Mouse (Mus musculus) CH12.LX (cell line): Measurements from ENCODE around the gene Insm1. TPM values are rescaled to one million over a fixed set of nuclear protein-coding genes. Genes with fewer than 3 reads are reported as not detected.

ENCODE experiments used
- DNase-seq: peaks from one replicate; pipeline ENCODE4 v3.0.0-alpha.2; 2013; ENCODE audit errors: extremely low read depth
- H3K27ac ChIP-seq: 2 replicates; pipeline ENCODE4 v1.5.1; 2012; ENCODE audit warnings: low read depth, mild to moderate bottlenecking, control low read depth, moderate library complexity; ENCODE audit not compliant: insufficient read depth
- H3K27me3 ChIP-seq: replicated peaks from 2 replicates; pipeline ENCODE3; 2012; ENCODE audit warnings: inconsistent platforms
- H3K36me3 ChIP-seq, 2 experiments: replicated peaks in 1 of 2; 2 replicates each; pipeline versions ENCODE3 to v1.6.1; 2012; ENCODE audit warnings: inconsistent platforms in 1 of 2, low read length in 1 of 2, mild to moderate bottlenecking in 1 of 2, mixed read lengths in 1 of 2, moderate library complexity in 1 of 2; ENCODE audit not compliant: control insufficient read depth in 1 of 2, insufficient read depth in 1 of 2
- H3K4me1 ChIP-seq, 2 experiments: 2 replicates each; pipeline ENCODE4 v1.6.1; 2012; ENCODE audit warnings: inconsistent platforms in 1 of 2, moderate library complexity in 1 of 2; ENCODE audit not compliant: insufficient read depth in 2 of 2, control insufficient read depth in 1 of 2
- H3K4me2 ChIP-seq: 2 replicates; pipeline ENCODE4 v1.6.1; 2012; ENCODE audit warnings: low read depth, mild to moderate bottlenecking, control low read depth; ENCODE audit not compliant: poor library complexity, insufficient read depth, severe bottlenecking
- H3K4me3 ChIP-seq, 3 experiments: fragments of 150-350 bp in 1 of 3; sonication (generic) in 1 of 3; replicated peaks in 1 of 3; 2 replicates each; pipeline versions ENCODE3 to v1.5.1; 2011 to 2012; ENCODE audit warnings: low read depth in 2 of 3, low read length in 2 of 3, mild to moderate bottlenecking in 2 of 3, moderate library complexity in 2 of 3, control low read depth in 1 of 3, improper control_type of control experiment in 1 of 3, inconsistent platforms in 1 of 3, mixed read lengths in 1 of 3; ENCODE audit not compliant: poor library complexity in 1 of 3
- H3K79me2 ChIP-seq: replicated peaks from 2 replicates; pipeline ENCODE4 v1.6.1; 2012; ENCODE audit warnings: mild to moderate bottlenecking, moderate library complexity; ENCODE audit not compliant: control insufficient read depth, poor library complexity, insufficient read depth, severe bottlenecking; ENCODE audit errors: extremely low read depth
- H3K9ac ChIP-seq: 2 replicates; pipeline ENCODE4 v1.6.1; 2012; ENCODE audit warnings: low read depth, mild to moderate bottlenecking, control low read depth, moderate library complexity; ENCODE audit not compliant: insufficient read depth
- H3K9me3 ChIP-seq: replicated peaks from 2 replicates; pipeline ENCODE3; 2012; ENCODE audit warnings: low read length, inconsistent platforms, mixed read lengths
- BHLHE40 ChIP-seq: IDR thresholded peaks from 2 replicates; pipeline ENCODE4 v1.6.1; 2011; ENCODE audit warnings: mild to moderate bottlenecking, low read depth, low read length, improper control_type of control experiment
- CHD2 ChIP-seq: IDR thresholded peaks from 2 replicates; pipeline ENCODE4 v1.6.1; 2011; ENCODE audit warnings: low read length, improper control_type of control experiment
- CTCF ChIP-seq, 2 experiments: IDR thresholded peaks in 1 of 2; conservative IDR thresholded peaks in 1 of 2; 2 replicates each; pipeline ENCODE4 v1.5.1; 2011 to 2012; ENCODE audit warnings: low read depth in 2 of 2, low read length in 2 of 2, improper control_type of control experiment in 1 of 2, inconsistent platforms in 1 of 2, mild to moderate bottlenecking in 1 of 2, moderate library complexity in 1 of 2
- ELF1 ChIP-seq: IDR thresholded peaks from 2 replicates; pipeline ENCODE4 v1.6.1; 2014; ENCODE audit warnings: low read depth, mild to moderate bottlenecking, inconsistent platforms, low read length, improper control_type of control experiment
- EP300 ChIP-seq: IDR thresholded peaks from 2 replicates; pipeline ENCODE4 v1.6.1; 2011; ENCODE audit warnings: low read length, improper control_type of control experiment
- ETS1 ChIP-seq: conservative IDR thresholded peaks from 2 replicates; pipeline ENCODE4 v1.6.1; 2012; ENCODE audit warnings: low read depth, mild to moderate bottlenecking, inconsistent platforms, low read length, improper control_type of control experiment, moderate library complexity
- IRF4 ChIP-seq: IDR thresholded peaks from 2 replicates; pipeline ENCODE4 v1.6.1; 2014; ENCODE audit warnings: low read depth, mild to moderate bottlenecking, inconsistent platforms, low read length, improper control_type of control experiment
- JUN ChIP-seq: IDR thresholded peaks from 2 replicates; pipeline ENCODE4 v1.6.1; 2011; ENCODE audit warnings: low read depth, mild to moderate bottlenecking, low read length, improper control_type of control experiment, moderate library complexity; ENCODE audit not compliant: insufficient read depth
- JUND ChIP-seq: conservative IDR thresholded peaks from 2 replicates; pipeline ENCODE4 v1.6.1; 2011; ENCODE audit warnings: low read depth, low read length, improper control_type of control experiment
- MAFK ChIP-seq: IDR thresholded peaks from 2 replicates; pipeline ENCODE4 v1.6.1; 2011; ENCODE audit warnings: low read length, improper control_type of control experiment; ENCODE audit not compliant: insufficient replicate concordance
- MAZ ChIP-seq: IDR thresholded peaks from 2 replicates; pipeline ENCODE4 v1.6.1; 2012; ENCODE audit warnings: low read depth, mild to moderate bottlenecking, inconsistent platforms, low read length, improper control_type of control experiment, moderate library complexity
- MEF2A ChIP-seq: IDR thresholded peaks from 2 replicates; pipeline ENCODE4 v1.6.1; 2014; ENCODE audit warnings: low read depth, mild to moderate bottlenecking, inconsistent platforms, low read length, improper control_type of control experiment, borderline replicate concordance
- MXI1 ChIP-seq: IDR thresholded peaks from 2 replicates; pipeline ENCODE4 v1.6.1; 2011; ENCODE audit warnings: mild to moderate bottlenecking, low read depth, low read length, improper control_type of control experiment
- PAX5 ChIP-seq: IDR thresholded peaks from 2 replicates; pipeline ENCODE4 v1.6.1; 2012; ENCODE audit warnings: low read length, inconsistent platforms, mixed read lengths
- POLR2A ChIP-seq: IDR thresholded peaks from 2 replicates; pipeline ENCODE4 v1.6.1; 2011; ENCODE audit warnings: low read depth, mild to moderate bottlenecking, improper control_type of control experiment, low read length
- RCOR1 ChIP-seq: conservative IDR thresholded peaks from 2 replicates; pipeline ENCODE4 v1.6.1; 2012; ENCODE audit warnings: low read depth, mild to moderate bottlenecking, inconsistent platforms, low read length, improper control_type of control experiment
- SIN3A ChIP-seq: IDR thresholded peaks from 2 replicates; pipeline ENCODE4 v1.6.1; 2012; ENCODE audit warnings: low read length, improper control_type of control experiment, inconsistent platforms
- SMC3 ChIP-seq: IDR thresholded peaks from 2 replicates; pipeline ENCODE4 v1.6.1; 2011; ENCODE audit warnings: low read depth, low read length, improper control_type of control experiment
- TBP ChIP-seq: conservative IDR thresholded peaks from 2 replicates; pipeline ENCODE4 v1.6.1; 2011; ENCODE audit warnings: low read depth, low read length, improper control_type of control experiment
- TCF12 ChIP-seq: IDR thresholded peaks from 2 replicates; pipeline ENCODE4 v1.6.1; 2014; ENCODE audit warnings: low read depth, mild to moderate bottlenecking, inconsistent platforms, low read length, improper control_type of control experiment
- UBTF ChIP-seq: IDR thresholded peaks from 2 replicates; pipeline ENCODE4 v1.6.1; 2012; ENCODE audit warnings: low read depth, mild to moderate bottlenecking, inconsistent platforms, low read length, improper control_type of control experiment, moderate library complexity
- ZNF384 ChIP-seq: IDR thresholded peaks from 2 replicates; pipeline ENCODE4 v1.6.1; 2012; ENCODE audit warnings: low read depth, low read length, improper control_type of control experiment, inconsistent platforms
- dilution Hi-C: fragments of 300-500 bp; cut with MboI; formaldehyde crosslinking; loops from 2 replicates; pipeline ENCODE4 v1.14.3; 2020; ENCODE audit warnings: low sequenced_read_pairs; ENCODE audit not compliant: extremely low pct_unique_long_range_greater_than_20kb, extremely low pct_ligation_motif_present
- in situ Hi-C: fragments of 300-500 bp; cut with MboI; formaldehyde crosslinking; loops from 3 replicates; pipeline ENCODE4 v1.14.3; 2019; ENCODE audit warnings: low sequenced_read_pairs, low pct_ligation_motif_present, low pct_unique_long_range_greater_than_20kb, mixed read lengths
- polyA plus RNA-seq: library from polyadenylated mRNA; unstranded; fragments of >175 nt; gene quantifications from 2 replicates; pipeline ENCODE4 v1.2.1, GENCODE M21; 2012; ENCODE audit warnings: low read depth; ENCODE audit not compliant: insufficient read length
- total RNA-seq, 2 experiments: library from RNA; depleted of rRNA; stranded (reverse); fragments of 300-350 nt in 1 of 2; fragments of >200 nt in 1 of 2; gene quantifications; 2 replicates each; pipeline ENCODE4 v1.2.3; 2012 to 2014

Gene Insm1
- total and polyA plus RNA-seq, 3 experiments, result not detected

GRCm38 (mm10) chr2:146249033-146249432 is 27.3 kb downstream of the Insm1 start:
- dilution Hi-C loops (no loop called here), in situ Hi-C loops (loop anchor here (25.0 kb wide), 1 partner anchor 287 kb away; no protein-coding TSS in a partner anchor)
- no peaks in the 10 kb centered on the region for H3K79me2 ChIP-seq
- DNase-seq, result no peak
- TF ChIP-seq MAZ, result no peak
- no peak for TF ChIP-seq RCOR1
- TF ChIP-seq, all 38 proteins: peak for 0
- Histone ChIP-seq H3K9me3 (no peaks in the 10 kb centered on the region), H3K36me3 (peaks cover 0 to 54% of the 10 kb centered on the region in 2 experiments), H3K9ac (no peak overlapping the region), H3K4me1 (peaks cover 10 to 50% of the 10 kb centered on the region in 2 experiments; a peak in 2 of 4 replicates), H3K27me3 (no peaks in the 10 kb centered on the region), H3K4me2 (no peak overlapping the region), H3K4me3 (no peak overlapping the region), H3K27ac (no peak overlapping the region)

GRCm38 (mm10) chr2:146250236-146250904 is 28.6 kb downstream of the Insm1 start:
- TF ChIP-seq JUND, result no peak
- peaks cover 0 to 41% of the 10 kb centered on the region in 2 experiments for H3K36me3 ChIP-seq
- H3K9ac ChIP-seq, result no peak overlapping the region
- no peaks in the 10 kb centered on the region for H3K79me2 ChIP-seq
- H3K9me3 ChIP-seq, result no peaks in the 10 kb centered on the region
- no peak overlapping the region for H3K4me3 ChIP-seq
- dilution Hi-C loops, result no loop called here
- DNase-seq, result no peak
- peaks cover 10 to 62% of the 10 kb centered on the region in 2 experiments; a peak in 3 of 4 replicates for H3K4me1 ChIP-seq
- no peak overlapping the region for H3K4me2 ChIP-seq
- in situ Hi-C loops, result no loop called here
- H3K27ac ChIP-seq, result no peak overlapping the region
- no peaks in the 10 kb centered on the region for H3K27me3 ChIP-seq

DNA sequence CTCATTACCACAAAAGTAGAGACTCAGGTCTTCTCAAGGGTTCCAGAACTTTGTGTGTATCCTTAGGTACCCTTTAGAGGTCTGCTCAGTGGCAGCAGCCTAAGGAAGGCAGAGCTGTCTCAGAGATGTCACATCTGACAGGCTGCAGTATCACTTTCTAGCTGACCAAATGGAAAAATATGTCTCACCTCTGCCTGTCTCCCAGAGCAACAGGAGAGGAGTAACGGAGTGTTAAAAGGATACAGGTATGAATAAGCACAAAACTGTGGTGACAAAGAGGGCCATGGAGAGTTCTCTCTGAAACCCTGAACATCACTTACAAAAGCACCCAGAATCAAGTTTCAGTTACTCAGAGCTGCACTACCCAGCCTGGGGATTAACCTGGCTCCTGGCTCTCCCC is 32.7 kb downstream of the Insm1 start:
- Histone ChIP-seq H3K9me3 (no peaks in the 10 kb centered on the region), H3K36me3 (peaks cover 0 to 26% of the 10 kb centered on the region in 2 experiments), H3K4me2 (0 out of 2 replicates have a peak overlapping the region, but pooled peaks have one; percentile 41), H3K27ac (no peak overlapping the region), H3K4me3 (no peak overlapping the region), H3K27me3 (no peaks in the 10 kb centered on the region), H3K79me2 (no peaks in the 10 kb centered on the region), H3K9ac (no peak overlapping the region), H3K4me1 (peaks cover 28 to 74% of the 10 kb centered on the region in 2 experiments)
- dilution Hi-C loops (no loop called here), in situ Hi-C loops (no loop called here)
- no peak; the same call in 1 of the 2 replicates for TF ChIP-seq MAZ
- peak; percentile 85 for TF ChIP-seq JUND
- peak; percentile 46; the same call in 1 of the 2 replicates for TF ChIP-seq SIN3A
- TF ChIP-seq EP300, result peak; percentile 95
- TF ChIP-seq BHLHE40, result peak; percentile 75
- TF ChIP-seq CHD2, result peak; percentile 66; the same call in 1 of the 2 replicates
- peak; percentile 96 for TF ChIP-seq RCOR1
- no peak; the same call in 1 of the 2 replicates for TF ChIP-seq ZNF384
- no peak for TF ChIP-seq CTCF (conservative IDR thresholded peaks at IDR 0.05 in 1 of 2, IDR thresholded peaks at IDR 0.05 in 1 of 2; ENCODE audit: low read depth in 2 of 2, low read length in 2 of 2)
- peak; percentile 99 for TF ChIP-seq JUN
- TF ChIP-seq SMC3, result no peak
- peak; percentile 67; the same call in 1 of the 2 replicates for TF ChIP-seq MEF2A
- TF ChIP-seq ELF1, result no peak
- no peak for TF ChIP-seq TBP
- TF ChIP-seq POLR2A, result no peak
- peak; percentile 85 for TF ChIP-seq MAFK
- no peak for TF ChIP-seq PAX5
- peak; percentile 58 for TF ChIP-seq MXI1
- TF ChIP-seq UBTF, result no peak
- peak; percentile 68 for TF ChIP-seq TCF12
- TF ChIP-seq ETS1, result peak; percentile 96
- peak; percentile 89 for TF ChIP-seq IRF4
- DNase-seq, result peak; percentile 81
